Mouse (Mus musculus) cerebellum, adult 9-10 months (tissue): ENCODE measurements around the gene Atp5h.
"Not testable (repeated sequence)": the region's sequence is repeated elsewhere in the genome, so short reads cannot be mapped to it uniquely, and the experiment has no call there.

Experiments
- DNase-seq: peaks from one replicate; pipeline ENCODE4 v3.0.0; 2022

Gene Atp5h

GRCm38 (mm10) chr11:115419531-115420237, at the start of gene Atp5h, which contains the start of gene Kctd2:
Gene Atp5h, minus strand, starts transcription at chr11:115419962.
Gene Kctd2, plus strand, starts transcription at chr11:115420128.
- peak; percentile 95 for DNase-seq

DNA sequence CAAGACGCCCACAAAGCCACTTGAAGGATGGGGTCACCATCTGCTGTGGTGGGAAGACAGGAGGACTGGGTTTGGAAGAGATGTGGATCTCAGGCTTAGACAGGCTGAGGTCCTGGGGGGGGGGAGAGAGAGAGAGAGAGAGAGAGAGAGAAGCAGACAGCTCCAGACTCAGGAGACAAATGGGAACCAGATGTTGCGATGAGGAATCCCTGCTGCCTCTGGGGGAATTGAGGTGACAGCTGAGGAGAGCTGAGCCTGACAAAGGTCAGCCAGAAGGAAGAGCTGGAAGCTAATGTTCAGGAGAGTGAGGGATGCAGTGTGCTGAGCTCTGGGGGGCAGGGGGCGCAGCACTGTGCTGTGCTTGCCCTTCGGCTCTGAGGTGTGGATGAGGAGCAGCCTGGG, 47.5 kb upstream of the Atp5h start:
- DNase-seq = no peak

DNA sequence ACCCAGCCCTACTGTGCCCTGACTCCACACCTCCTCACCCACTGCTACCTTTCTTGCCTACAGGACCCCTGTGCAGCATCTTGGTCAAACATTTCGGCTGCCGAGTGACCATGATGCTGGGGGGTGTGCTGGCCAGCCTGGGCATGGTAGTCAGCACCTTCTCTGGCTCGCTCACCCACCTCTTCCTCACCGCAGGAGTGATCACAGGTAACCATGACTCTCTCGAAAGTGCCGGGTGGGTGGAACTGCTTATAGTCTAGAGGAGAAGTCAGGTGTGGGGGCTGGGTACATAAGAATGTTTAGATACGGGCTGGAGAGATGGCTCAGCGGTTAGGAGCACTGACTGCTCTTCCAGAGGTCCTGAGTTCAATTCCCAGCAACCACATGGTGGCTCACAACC, 45.1 kb upstream of the Atp5h start:
- DNase-seq = no peak

DNA sequence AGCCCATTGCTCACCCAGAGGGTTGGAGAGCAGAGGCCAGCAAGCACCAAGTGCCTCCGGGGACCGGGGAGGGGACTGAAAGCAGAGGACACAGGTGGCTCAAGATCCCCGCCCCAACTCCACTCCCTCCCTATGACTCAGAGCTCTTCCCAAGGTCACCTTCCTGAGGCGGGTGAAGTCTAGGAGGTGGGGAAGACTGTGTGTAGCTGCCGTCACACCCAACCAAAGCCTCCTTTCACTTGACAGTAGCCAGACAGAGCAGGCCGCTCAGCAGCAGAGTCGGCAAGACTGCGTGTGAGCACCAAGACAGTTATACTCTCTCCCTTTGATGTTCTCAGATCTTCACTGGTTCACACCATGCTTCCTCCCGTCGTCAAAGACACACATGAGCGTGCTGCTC, 43.6 kb upstream of the Atp5h start:
- no peak for DNase-seq

DNA sequence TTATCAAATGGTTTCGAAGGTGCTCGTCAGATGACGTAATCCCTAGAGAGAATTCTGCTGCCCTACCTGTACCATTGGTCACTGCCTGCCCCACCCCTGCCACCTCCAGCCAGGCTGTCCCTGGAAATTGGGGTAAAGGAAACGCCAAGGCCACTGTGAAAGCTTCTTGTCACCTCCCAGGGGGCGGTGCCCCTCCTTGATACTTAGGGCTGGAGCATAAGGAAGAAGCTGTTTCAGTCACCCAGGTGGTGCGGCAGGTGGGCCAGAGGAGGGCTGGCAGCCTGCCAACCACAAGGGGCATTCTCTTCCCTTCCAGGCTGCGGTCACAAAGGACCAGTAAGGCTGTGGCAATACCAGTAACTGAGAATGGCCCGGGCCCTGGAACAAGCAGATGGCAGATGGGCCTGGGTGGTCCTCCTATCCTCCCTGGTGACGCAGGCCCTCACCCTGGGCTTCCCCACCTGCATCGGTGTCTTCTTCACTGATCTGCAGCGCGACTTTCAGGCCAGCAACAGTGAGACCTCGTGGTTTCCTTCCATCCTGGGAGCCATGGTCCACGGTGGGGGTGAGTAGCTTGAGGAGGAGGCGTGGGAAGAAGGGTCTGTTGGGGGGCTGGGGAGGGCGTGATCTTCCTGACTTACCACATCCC, 42.6 kb upstream of the Atp5h start, which contains the start of gene Slc16a5:
Slc16a5 (plus strand) TSS at position 232 of the 649 bp plus-strand sequence.
- DNase-seq = no peak

GRCm38 (mm10) chr11:115461846-115462242, 42.1 kb upstream of the Atp5h start:
- no peak for DNase-seq

DNA sequence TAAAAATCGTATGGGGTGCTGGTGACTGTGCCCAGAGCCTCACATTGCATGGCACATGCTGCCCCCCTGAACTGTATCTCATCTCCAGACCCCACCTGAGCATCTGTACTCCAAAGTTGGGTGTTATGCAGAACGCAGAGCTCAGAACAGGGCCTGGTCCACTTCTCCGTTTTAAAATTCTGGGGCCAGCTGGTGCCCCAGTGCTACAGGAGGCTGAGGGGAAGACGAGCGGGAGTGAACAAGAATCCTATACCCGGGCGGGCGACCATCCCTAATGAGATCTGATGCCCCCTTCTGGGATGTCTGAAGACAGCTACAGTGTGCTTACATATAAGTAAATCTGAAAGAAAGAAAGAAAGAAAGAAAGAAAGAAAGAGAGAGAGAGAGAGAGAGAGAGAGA, 41.2 kb upstream of the Atp5h start:
- DNase-seq = no peak

DNA sequence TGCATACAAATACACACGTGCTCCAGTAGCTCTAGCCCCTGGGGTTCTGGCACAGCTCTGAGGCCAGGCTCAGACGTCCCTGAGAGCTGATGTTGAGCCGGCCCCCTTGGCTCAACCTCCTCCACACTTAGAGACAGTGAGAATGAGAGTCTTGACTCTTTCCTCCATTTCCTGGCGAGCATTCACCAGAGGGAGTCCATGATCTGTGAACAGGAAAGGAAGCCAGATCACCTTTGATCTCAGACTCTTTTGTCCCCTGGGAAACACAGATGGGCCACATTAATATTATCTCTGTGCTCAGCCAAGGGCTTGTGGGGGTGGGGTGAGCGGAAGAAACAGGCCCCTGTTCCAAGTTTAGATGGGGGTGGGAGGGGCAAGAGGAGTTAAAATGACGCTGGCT, 37.6 kb upstream of the Atp5h start:
- DNase-seq = no peak

GRCm38 (mm10) chr11:115456182-115456581, 36.4 kb upstream of the Atp5h start:
- DNase-seq = no peak

DNA sequence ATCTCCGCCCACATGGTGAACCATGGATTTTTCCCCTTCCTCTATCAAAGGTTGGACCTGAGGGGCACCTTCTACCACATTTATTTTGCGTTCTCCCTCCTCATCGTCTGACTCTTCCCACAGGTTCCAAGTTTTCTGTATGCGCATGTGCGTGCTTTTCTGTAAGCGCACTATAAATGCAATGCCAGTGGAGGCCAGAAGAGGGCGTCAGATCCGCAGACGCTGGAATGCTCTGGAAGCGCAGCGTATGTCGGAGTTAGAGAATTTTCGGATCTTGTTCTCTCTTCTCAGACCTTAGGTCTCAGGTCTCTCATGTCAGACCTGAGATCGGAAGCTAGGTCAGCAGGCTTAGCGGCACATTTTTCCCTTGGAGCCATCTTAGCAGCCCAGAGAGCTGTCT, 35.9 kb upstream of the Atp5h start:
- DNase-seq = no peak

GRCm38 (mm10) chr11:115454822-115455221, 35.1 kb upstream of the Atp5h start:
- not testable (repeated sequence) for DNase-seq

DNA sequence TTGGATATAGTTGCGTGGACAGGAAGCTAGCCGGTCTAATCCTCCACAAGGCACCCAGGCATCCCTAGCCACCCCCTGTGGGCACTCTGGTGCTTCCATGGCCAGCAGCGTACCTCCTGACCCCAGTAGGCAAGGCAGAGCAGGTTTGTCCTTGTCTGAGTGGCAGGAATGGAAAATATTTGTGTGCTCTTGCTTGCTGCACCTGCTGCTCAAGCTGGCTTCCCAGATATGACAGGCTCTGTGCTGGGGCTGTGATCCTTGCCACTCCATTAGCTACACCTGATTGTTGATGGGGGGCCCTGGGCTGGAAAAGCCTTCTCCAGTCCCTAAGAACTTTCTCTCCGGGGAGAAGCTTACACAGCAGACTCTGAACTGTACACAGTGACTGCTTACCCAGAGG, 33.5 kb upstream of the Atp5h start:
- no peak for DNase-seq

DNA sequence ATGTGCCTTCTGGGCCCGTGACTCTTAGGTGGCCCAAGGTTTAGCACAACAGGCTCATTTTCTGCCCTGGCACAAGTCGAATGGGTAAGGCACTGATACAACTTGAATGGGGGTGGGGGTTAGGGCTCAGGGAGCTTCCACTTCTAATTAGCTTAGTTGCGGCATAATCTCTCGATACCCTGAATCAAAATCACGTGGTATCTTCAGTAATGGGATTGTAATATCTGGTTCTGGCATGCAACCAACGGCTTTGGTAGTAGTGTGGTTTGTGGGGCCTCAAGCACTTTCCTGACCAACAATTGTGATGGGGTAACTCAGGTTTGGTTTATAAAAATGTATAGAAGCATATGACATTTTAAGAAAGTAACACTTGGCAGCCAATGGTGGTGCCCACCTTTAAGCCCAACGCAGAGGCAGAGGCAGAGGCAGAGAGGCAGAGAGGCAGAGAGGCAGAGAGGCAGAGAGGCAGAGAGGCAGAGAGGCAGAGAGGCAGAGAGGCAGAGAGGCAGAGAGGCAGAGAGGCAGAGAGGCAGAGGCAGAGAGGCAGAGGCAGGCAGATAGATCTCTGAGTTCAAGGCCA, 32.6 kb upstream of the Atp5h start:
- DNase-seq = no peak

DNA sequence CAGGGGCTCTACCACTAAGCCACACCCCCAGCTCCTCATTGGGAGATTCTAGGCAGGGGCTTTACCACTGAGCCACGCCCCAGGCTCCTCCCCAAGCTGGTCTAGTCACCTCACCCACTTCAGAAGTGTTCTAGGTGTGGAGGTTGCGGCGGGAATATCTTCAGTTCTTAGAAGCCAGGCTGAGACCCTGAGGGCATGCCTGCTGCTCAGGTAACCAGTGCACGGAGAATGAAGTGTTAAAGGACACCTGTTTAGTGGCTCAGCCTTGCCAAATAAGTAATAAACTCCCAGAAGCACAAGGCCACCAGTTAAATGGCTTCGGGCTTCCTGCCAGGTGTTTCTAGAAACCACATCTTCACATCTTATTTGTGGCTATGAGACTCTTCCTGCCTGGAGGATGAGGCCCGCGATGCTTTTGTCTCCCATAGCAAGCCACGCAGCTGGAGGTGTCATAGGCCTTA, 32.0 kb upstream of the Atp5h start:
- no peak for DNase-seq

DNA sequence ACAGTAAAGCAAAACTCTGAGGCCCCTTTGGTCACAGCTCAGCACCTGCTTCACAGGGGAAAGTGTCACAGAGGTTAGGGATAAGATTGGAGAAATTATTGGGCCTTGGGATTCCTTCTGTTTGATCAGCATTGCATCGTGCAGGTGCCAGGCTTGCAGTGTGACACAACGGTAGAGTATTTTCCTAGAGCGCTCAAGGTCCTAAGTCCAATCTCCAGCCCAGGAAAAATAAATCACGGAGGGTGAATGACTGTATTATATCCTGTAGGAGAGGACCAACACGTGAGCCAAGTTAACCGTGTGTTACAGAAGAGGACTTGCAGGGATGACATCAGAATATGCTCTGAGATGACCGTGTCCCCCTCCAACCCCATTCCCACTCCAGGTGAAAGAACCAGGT, 30.4 kb upstream of the Atp5h start:
- no peak for DNase-seq

GRCm38 (mm10) chr11:115448998-115449397, 29.2 kb upstream of the Atp5h start:
- no peak for DNase-seq

- DNase-seq = no peak
Measured at GRCm38 (mm10) chr11:115448075-115448474, 28.3 kb upstream of the Atp5h start.

GRCm38 (mm10) chr11:115447321-115447885, 27.6 kb upstream of the Atp5h start:
- DNase-seq = no peak

- DNase-seq = no peak
Measured at GRCm38 (mm10) chr11:115446906-115447305, 27.1 kb upstream of the Atp5h start.

DNA sequence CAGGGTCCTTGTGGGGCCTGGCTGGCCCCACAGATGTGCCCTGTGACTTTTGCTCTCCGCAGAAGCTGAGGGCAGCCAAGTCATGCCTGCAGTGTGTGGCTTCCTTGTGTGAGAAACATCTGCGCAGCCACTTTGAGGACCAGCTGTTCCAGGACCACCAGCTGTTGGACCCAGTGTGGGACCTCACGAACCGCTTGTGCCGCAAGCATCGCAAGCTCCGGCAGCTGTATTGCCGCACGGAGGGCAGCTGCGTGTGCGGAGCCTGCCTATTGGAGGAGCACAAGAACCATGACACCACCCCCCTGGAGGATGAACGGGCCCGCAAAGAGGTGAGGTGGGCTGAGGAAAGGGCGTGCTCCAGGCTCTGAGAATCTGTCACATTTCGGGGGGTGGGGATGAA, 21.7 kb upstream of the Atp5h start:
- no peak for DNase-seq

DNA sequence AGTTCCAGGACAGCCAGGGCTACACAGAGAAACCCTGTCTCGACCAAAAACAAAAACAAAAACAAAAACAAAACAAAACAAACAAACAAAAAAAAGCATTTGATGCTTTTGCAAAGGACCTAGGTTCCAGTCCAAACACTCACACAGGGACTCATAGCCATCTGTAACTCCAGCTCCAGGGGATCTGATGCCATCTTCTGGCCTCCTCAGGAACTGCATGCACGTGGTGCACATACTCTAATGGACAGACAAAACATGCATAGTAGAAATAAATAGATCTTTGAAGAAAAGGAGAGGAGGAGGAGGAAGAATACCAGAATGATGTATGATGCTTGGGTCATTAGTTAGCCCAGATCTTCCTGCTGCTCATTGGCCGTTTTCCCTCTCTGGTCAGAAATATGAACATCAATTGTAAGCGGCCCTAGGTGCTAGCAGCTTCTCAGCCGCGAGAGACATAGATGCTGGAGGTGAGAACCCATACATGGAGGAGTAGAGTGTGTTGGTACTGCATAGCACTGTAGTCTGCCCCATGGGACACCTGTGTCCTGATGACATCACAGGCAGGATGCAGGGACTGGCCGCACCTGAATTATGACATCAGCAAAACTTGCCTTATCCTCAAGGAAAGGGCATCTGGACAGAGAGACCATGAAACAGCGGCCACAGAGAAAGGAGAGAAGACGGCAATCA, 20.3 kb upstream of the Atp5h start, which contains the start of gene Trim80:
Trim80 (plus strand) TSS at position 640 of the 690 bp plus-strand sequence.
- no peak for DNase-seq

GRCm38 (mm10) chr11:115439326-115439725, 19.6 kb upstream of the Atp5h start:
- DNase-seq = no peak

GRCm38 (mm10) chr11:115437571-115438122, 17.9 kb upstream of the Atp5h start:
- DNase-seq = no peak
